ENCODE assay signal across 8 mouse cellular contexts in genomic region chr4:101357923-101358322, GRCm38 (mm10).
DNase-seq lines count a peak whose midpoint lies in the region; TF ChIP-seq lines count a peak whose summit lies in the region.

No protein-coding gene starts in this region.

- peak overlapping the region; percentile 76 for H3K4me3 ChIP-seq in erythroblast, embryonic 14.5 days (replicated peaks)
- peak overlapping the region; percentile 44 for H3K4me3 ChIP-seq in myocyte

- no peaks in the 10 kb centered on the region for H3K9me3 ChIP-seq in erythroblast, embryonic 14.5 days (ENCODE audit: control insufficient read depth, low read length)

- no peak overlapping the region for H3ac ChIP-seq in myocyte (ENCODE audit: control insufficient read depth, insufficient read length)

- no peaks in the 10 kb centered on the region for H3K36me3 ChIP-seq in erythroblast, embryonic 14.5 days (ENCODE audit: control insufficient read depth)
- H3K36me3 ChIP-seq in myocyte (ENCODE audit: control insufficient read depth, insufficient read depth): no peaks in the 10 kb centered on the region

- H3K4me1 ChIP-seq in erythroblast, embryonic 14.5 days (ENCODE audit: control insufficient read depth): peaks cover 41% of the 10 kb centered on the region

- TF ChIP-seq POLR2A in myocyte (IDR thresholded peaks at IDR 0.05; ENCODE audit: insufficient read length, low read depth): no peak

- no peak overlapping the region for H3K4me2 ChIP-seq in myocyte (ENCODE audit: low read depth)

- peaks cover 29% of the 10 kb centered on the region for H3K27me3 ChIP-seq in erythroblast, embryonic 14.5 days (ENCODE audit: control insufficient read depth)
- H3K27me3 ChIP-seq in myocyte (ENCODE audit: control insufficient read depth, insufficient read depth, insufficient read length): no peaks in the 10 kb centered on the region

- H3K79me2 ChIP-seq in myocyte (ENCODE audit: control insufficient read depth, insufficient read depth): no peaks in the 10 kb centered on the region

- DNase-seq in kidney, adult 18-20 months: peak; percentile 54
- DNase-seq in kidney, postnatal 10 days: no peak
- DNase-seq in kidney, adult 9 months: peak; percentile 77
- no peak for DNase-seq in retina, postnatal 1 day
- no peak for DNase-seq in natural killer cell, adult 2 months (ENCODE audit: low spot score in 2 of 2)
- DNase-seq in spleen, adult 12 weeks (ENCODE audit: low spot score): no peak

TF ChIP-seq in myocyte, 11 proteins besides CTCF, POLR2A, EP300 and RAD21:
- TF ChIP-seq TCF12 (IDR thresholded peaks at IDR 0.05; ENCODE audit: insufficient read depth, poor library complexity, severe bottlenecking) (no peak), MAX (IDR thresholded peaks at IDR 0.05; ENCODE audit: low read depth) (no peak), SRF (IDR thresholded peaks at IDR 0.05; ENCODE audit: control insufficient read depth, insufficient read length, low read depth) (no peak), MYOD1 (IDR thresholded peaks at IDR 0.05; ENCODE audit: control insufficient read depth in 1 of 3, insufficient read length in 2 of 3, low read depth in 2 of 3) (no peak), E2F4 (IDR thresholded peaks at IDR 0.05; ENCODE audit: insufficient read depth) (no peak), MYOG (IDR thresholded peaks at IDR 0.05; ENCODE audit: control insufficient read depth in 1 of 3, insufficient read depth in 1 of 3, insufficient read length in 2 of 3, low read depth in 2 of 3) (no peak), POLR2AphosphoS2 (IDR thresholded peaks at IDR 0.05; ENCODE audit: insufficient read length, low read depth) (no peak), USF1 (IDR thresholded peaks at IDR 0.05; ENCODE audit: low read depth) (no peak), REST (IDR thresholded peaks at IDR 0.05; ENCODE audit: insufficient read depth, insufficient read length) (no peak), CEBPB (IDR thresholded peaks at IDR 0.05; ENCODE audit: insufficient read depth, poor library complexity, severe bottlenecking) (no peak), TCF3 (IDR thresholded peaks at IDR 0.05; ENCODE audit: insufficient read length, low read depth) (no peak)

Comparison
In these comparisons a context has a peak if more than half of its experiments do, and no peak if none do; other contexts are left out.
1. DNase-seq: peak in kidney, adult 18-20 months (single experiment) and kidney, adult 9 months (single experiment); none in kidney, postnatal 10 days (single experiment), retina, postnatal 1 day (single experiment), natural killer cell, adult 2 months (0 of 2) and spleen, adult 12 weeks (single experiment).